Mouse (Mus musculus) megakaryocyte, embryonic 14.5 days (primary cell): ENCODE data around the gene Fancf.

Source experiments
- FLI1 ChIP-seq: IDR thresholded peaks from 2 replicates; pipeline ENCODE4 v1.6.1; 2012; ENCODE audit warnings: low read length, inconsistent platforms, mixed read lengths
- GATA1 ChIP-seq: IDR thresholded peaks from 3 replicates; pipeline ENCODE4 v1.6.1; 2012; ENCODE audit warnings: mixed read lengths, low read length, inconsistent platforms, borderline replicate concordance

DNA sequence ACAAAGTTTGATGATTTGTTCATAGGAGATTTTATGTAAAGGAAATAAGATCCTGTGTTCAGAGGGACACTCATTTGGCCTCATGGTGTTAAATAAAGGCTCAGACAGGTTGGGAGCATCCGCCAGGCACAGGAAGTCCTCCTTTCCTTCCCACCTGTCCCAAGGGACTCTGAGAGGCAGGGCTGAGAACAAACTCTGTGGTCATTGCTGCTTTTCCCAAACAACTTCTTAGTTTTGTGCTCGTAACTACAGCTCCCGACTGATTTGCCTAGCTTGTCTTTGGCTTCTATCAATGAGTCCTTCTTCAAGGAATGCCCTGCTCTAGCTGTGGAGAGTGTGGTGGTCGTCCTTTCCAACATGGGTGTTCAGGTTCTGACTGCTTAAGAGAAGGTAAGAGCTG, 18.1 kb upstream of the Fancf start:
- no peak for TF ChIP-seq FLI1
- no peak for TF ChIP-seq GATA1
